Mouse (Mus musculus) embryonic facial prominence, embryonic 11.5 days (tissue): ENCODE measurements around the gene Slc25a21. TPM values are rescaled to one million over a fixed set of nuclear protein-coding genes. Genes with fewer than 3 reads are reported as not detected.
"Not testable (repeated sequence)": the region's sequence is repeated elsewhere in the genome, so short reads cannot be mapped to it uniquely, and the experiment has no call there.

Experiments
- ATAC-seq: fragments of 200-750 bp; cut with Nextera tagmentation; replicated peaks from 2 replicates; pipeline ENCODE4 v1.8.0; 2017; ENCODE audit warnings: low read depth; ENCODE audit not compliant: insufficient number of reproducible peaks, low FRiP score, low TSS enrichment
- DNase-seq: peaks from one replicate; pipeline ENCODE4 v3.0.0-alpha.2; 2015; ENCODE audit warnings: low spot score
- H3K27ac ChIP-seq: fragments of 300-500 bp; sonication (generic); replicated peaks from 2 replicates; pipeline ENCODE4 v1.5.1; 2014; ENCODE audit warnings: mild to moderate bottlenecking, low read depth, low read length, control low read depth
- H3K27me3 ChIP-seq: fragments of 300-500 bp; sonication (generic); 2 replicates; pipeline ENCODE4 v1.6.1; 2014; ENCODE audit warnings: mild to moderate bottlenecking, low read length, moderate library complexity, mixed read lengths; ENCODE audit not compliant: control insufficient read depth, insufficient read depth
- H3K36me3 ChIP-seq: fragments of 300-500 bp; sonication (generic); replicated peaks from 2 replicates; pipeline ENCODE4 v1.6.1; 2014; ENCODE audit warnings: low read depth, mild to moderate bottlenecking, low read length, moderate library complexity, mixed read lengths; ENCODE audit not compliant: control insufficient read depth, insufficient read depth
- H3K4me1 ChIP-seq: fragments of 300-500 bp; sonication (generic); 2 replicates; pipeline ENCODE4 v1.6.1; 2014; ENCODE audit warnings: low read length, mixed read lengths; ENCODE audit not compliant: control insufficient read depth, insufficient read depth
- H3K4me2 ChIP-seq: fragments of 300-500 bp; sonication (generic); 2 replicates; pipeline ENCODE4 v1.6.1; 2014; ENCODE audit warnings: low read depth, mild to moderate bottlenecking, control low read depth, low read length, moderate library complexity
- H3K4me3 ChIP-seq: fragments of 300-500 bp; sonication (generic); 2 replicates; pipeline ENCODE4 v1.5.1; 2014; ENCODE audit warnings: low read depth, low read length, control low read depth
- H3K9ac ChIP-seq: fragments of 300-500 bp; sonication (generic); replicated peaks from 2 replicates; pipeline ENCODE4 v1.6.1; 2014; ENCODE audit warnings: mild to moderate bottlenecking, control low read depth, low read length
- H3K9me3 ChIP-seq: fragments of 300-500 bp; sonication (generic); replicated peaks from 2 replicates; pipeline ENCODE4 v1.6.1; 2016; ENCODE audit warnings: mild to moderate bottlenecking, low read length, inconsistent platforms, mixed read lengths; ENCODE audit not compliant: control insufficient read depth
- WGBS: fragments of 180-500 bp; shearing (Covaris S2); extraction: QIAGEN DNeasy Blood & Tissue Kit; methylation state at CpG from one replicate; pipeline ENCODE4 v1.1.7; 2014; 5-methylcytosine and 5-hydroxymethylcytosine counted together
- polyA plus RNA-seq: library from polyadenylated mRNA; unstranded; fragments of >200 nt; fragmentation: Nextera tagmentation; extraction: Ambion mirVana; gene quantifications from 2 replicates; pipeline ENCODE4 v1.2.1, GENCODE M21; 2014

The Slc25a21 gene
- polyA plus RNA-seq, 1 experiment from 2014 or later: 1.9 TPM

DNA sequence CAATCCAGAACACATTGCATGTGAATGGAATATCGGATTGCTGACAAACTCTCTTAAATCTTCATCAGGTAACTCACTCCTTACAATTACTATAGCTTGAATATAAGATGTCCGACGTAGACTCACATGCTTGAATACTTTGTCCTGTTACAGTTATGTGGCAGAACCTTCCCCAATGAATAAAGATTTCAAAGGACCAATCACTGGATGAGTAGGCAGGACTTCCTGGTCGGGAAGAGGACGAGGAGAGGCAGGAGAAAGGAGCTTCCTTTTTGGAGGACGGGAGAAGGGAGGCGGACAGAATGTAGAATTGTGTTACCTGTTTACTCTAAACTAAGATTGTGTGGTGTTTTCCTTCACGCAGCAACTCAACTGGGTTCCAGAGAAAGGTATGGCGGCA, 29.1 kb upstream of the Slc25a21 start:
- no peaks in the 10 kb centered on the region for H3K4me1 ChIP-seq
- H3K9ac ChIP-seq: no peak overlapping the region
- no peak for DNase-seq
- no peaks in the 10 kb centered on the region for H3K36me3 ChIP-seq
- H3K27ac ChIP-seq: no peak overlapping the region
- no peak for ATAC-seq
- H3K9me3 ChIP-seq: no peaks in the 10 kb centered on the region
- no peak overlapping the region for H3K4me2 ChIP-seq
- 91% methylated on average over 9 of the region's 9 CpGs for WGBS
- no peak overlapping the region for H3K4me3 ChIP-seq
- H3K27me3 ChIP-seq: no peaks in the 10 kb centered on the region

GRCm38 (mm10) chr12:57212463-57212862, 15.2 kb upstream of the Slc25a21 start:
- not testable (repeated sequence) for H3K4me3 ChIP-seq, H3K4me2 ChIP-seq, H3K4me1 ChIP-seq, H3K9ac ChIP-seq, DNase-seq, H3K27me3 ChIP-seq, H3K9me3 ChIP-seq, H3K36me3 ChIP-seq, H3K27ac ChIP-seq
- peak; percentile 74; the same call in 1 of the 2 replicates for ATAC-seq
- 89% methylated on average over 5 of the region's 5 CpGs for WGBS

- Histone ChIP-seq H3K4me2 (peak overlapping the region; percentile 92), H3K9me3 (no peaks in the 10 kb centered on the region), H3K27ac (no peak overlapping the region), H3K4me3 (peak overlapping the region; percentile 41), H3K9ac (peak overlapping the region; percentile 74), H3K4me1 (no peaks in the 10 kb centered on the region), H3K27me3 (no peaks in the 10 kb centered on the region), H3K36me3 (no peaks in the 10 kb centered on the region)
- WGBS: 6% methylated on average over 30 of the region's 30 CpGs
- ATAC-seq (peak; percentile 84), DNase-seq (peak; percentile 42)
Measured at GRCm38 (mm10) chr12:57211353-57212311, 14.4 kb upstream of the Slc25a21 start.

GRCm38 (mm10) chr12:57204276-57204851, 7.1 kb upstream of the Slc25a21 start:
- no peak overlapping the region for H3K4me2 ChIP-seq
- no peaks in the 10 kb centered on the region for H3K4me1 ChIP-seq
- H3K27ac ChIP-seq: no peak overlapping the region
- ATAC-seq: no peak
- H3K9ac ChIP-seq: no peak overlapping the region
- DNase-seq: no peak
- H3K27me3 ChIP-seq: no peaks in the 10 kb centered on the region
- no peaks in the 10 kb centered on the region for H3K36me3 ChIP-seq
- H3K9me3 ChIP-seq: no peaks in the 10 kb centered on the region
- 82% methylated on average over 4 of the region's 4 CpGs for WGBS
- H3K4me3 ChIP-seq: no peak overlapping the region

DNA sequence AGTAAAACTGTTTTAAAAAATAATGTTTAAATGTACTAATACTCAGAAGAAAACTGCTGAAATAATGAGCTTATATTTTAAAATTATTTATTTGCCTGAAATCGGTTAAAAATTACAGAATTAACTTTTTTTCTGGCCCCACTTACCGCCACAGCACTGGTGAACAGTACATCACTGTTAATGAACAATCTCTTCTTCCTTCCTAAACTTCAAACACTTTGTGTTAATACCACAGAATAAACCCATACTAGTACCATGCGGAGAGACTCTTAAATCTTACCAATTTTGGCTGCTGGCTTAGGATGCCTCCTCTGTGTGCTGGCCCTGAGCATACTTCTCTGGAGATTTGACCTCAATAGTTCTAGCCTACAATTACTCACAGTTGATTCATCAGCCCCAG, 4.6 kb upstream of the Slc25a21 start:
- DNase-seq (no peak), ATAC-seq (no peak)
- WGBS: 95% methylated on average over 3 of the region's 3 CpGs
- Histone ChIP-seq H3K27ac (no peak overlapping the region), H3K27me3 (no peaks in the 10 kb centered on the region; the same call in 1 of the 2 replicates), H3K36me3 (no peaks in the 10 kb centered on the region), H3K4me2 (no peak overlapping the region), H3K9me3 (no peaks in the 10 kb centered on the region), H3K4me3 (no peak overlapping the region), H3K4me1 (no peaks in the 10 kb centered on the region), H3K9ac (no peak overlapping the region)

DNA sequence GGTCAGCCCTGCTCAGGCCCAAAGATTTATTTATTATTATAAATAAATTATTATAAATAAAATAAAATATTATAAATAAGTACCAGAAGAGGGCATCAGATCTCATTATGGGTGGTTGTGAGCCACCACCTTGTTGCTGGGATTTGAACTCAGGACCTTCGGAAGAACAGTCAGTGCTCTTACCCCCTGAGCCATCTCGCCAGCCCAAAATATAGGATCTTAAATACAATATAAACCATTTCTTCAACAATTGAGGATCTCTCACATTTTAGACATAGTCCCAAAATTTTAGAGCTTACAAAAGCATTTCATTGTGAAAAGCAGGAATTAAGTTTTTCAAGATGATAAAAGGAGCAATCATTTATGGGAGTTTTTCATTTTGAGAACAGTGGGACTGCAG, 2.2 kb upstream of the Slc25a21 start:
- WGBS: 95% methylated on average over 2 of the region's 2 CpGs
- Histone ChIP-seq H3K36me3 (no peaks in the 10 kb centered on the region), H3K4me1 (no peaks in the 10 kb centered on the region), H3K4me2 (no peak overlapping the region), H3K4me3 (no peak overlapping the region), H3K9ac (no peak overlapping the region), H3K9me3 (no peaks in the 10 kb centered on the region), H3K27ac (no peak overlapping the region), H3K27me3 (no peaks in the 10 kb centered on the region; the same call in 1 of the 2 replicates)
- ATAC-seq (no peak), DNase-seq (no peak)

DNA sequence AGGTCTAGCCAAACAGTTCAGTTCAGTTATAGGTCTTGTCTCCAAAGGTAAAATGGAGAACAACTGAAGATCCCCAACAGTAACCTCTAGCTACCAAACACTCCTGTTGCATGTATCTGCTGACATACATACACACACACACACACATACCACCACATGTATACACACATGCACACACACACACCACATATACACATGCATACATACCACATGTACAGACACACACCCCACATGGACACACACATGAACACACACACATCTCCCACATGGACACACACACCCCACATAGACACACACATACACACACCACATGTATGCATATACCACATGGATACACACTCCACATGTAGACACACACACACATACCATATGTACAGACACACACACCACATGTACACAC, 997 bp upstream of the Slc25a21 start:
- H3K4me2 ChIP-seq: no peak overlapping the region
- H3K4me3 ChIP-seq: no peak overlapping the region
- no peaks in the 10 kb centered on the region for H3K4me1 ChIP-seq
- no peak overlapping the region for H3K27ac ChIP-seq
- no peaks in the 10 kb centered on the region for H3K36me3 ChIP-seq
- H3K9ac ChIP-seq: no peak overlapping the region
- no peaks in the 10 kb centered on the region; the same call in 1 of the 2 replicates for H3K27me3 ChIP-seq
- ATAC-seq (0 out of 2 replicates have a peak, but pooled peaks have one; percentile 30), DNase-seq (no peak)
- no peaks in the 10 kb centered on the region for H3K9me3 ChIP-seq
